In genomic region chr14:123312371-123312770, GRCm38 (mm10) we compare ENCODE assay signal across 14 mouse cellular contexts.
A peak's percentile ranks its signal among the peaks of the same experiment; 100 is the strongest.
DNase-seq lines count a peak whose midpoint lies in the region.
"Had no signal": no experiment of that assay in that cellular context is flagged by ENCODE, and none has a peak within 500 bp of the region (broad histone marks: within the 10 kb centered on the region; RNA-seq: fewer than 3 reads in every experiment).

No protein-coding gene starts in this region.

- peak; percentile 2 for DNase-seq in heart, adult 8-10 months (ENCODE audit: low spot score)
- DNase-seq in heart, adult 11 months = no peak
- DNase-seq in 3T3-L1 (ENCODE audit: low read depth, low spot score) = peak; percentile 36
- DNase-seq in Muller cell, postnatal 12 days (ENCODE audit: inconsistent ontology term) = peak; percentile 60
- DNase-seq in skeletal muscle tissue, adult 2 months (ENCODE audit: low read depth, low spot score) = peak; percentile 16
- DNase-seq in lung, adult 18-20 months = no peak
- DNase-seq: adrenal gland, adult 2 months; B cell, adult 2 months; cerebellum, adult 9-11 months; cerebellum, postnatal 36 days; forebrain, postnatal 0 days; gastrocnemius, adult 2 months; gastrocnemius, postnatal 25 days; heart, postnatal 14 days had no signal

Comparison
In these comparisons a context has a peak if more than half of its experiments do, and no peak if none do; other contexts are left out.
1. DNase-seq: peak in heart, adult 8-10 months (single experiment), 3T3-L1 (single experiment), Muller cell, postnatal 12 days (single experiment) and skeletal muscle tissue, adult 2 months (single experiment); none in heart, adult 11 months (single experiment) and lung, adult 18-20 months (0 of 2).